Mouse (Mus musculus) midbrain, embryonic 16.5 days (tissue): ENCODE data around the gene Tcn2. TPM values are rescaled to one million over a fixed set of nuclear protein-coding genes. Genes with fewer than 3 reads are reported as not detected.

ENCODE experiments used
- ATAC-seq: fragments of 200-750 bp; cut with Nextera tagmentation; 2 replicates; pipeline ENCODE4 v1.8.0; 2017; ENCODE audit warnings: moderate TSS enrichment
- H3K27ac ChIP-seq: fragments of 300-500 bp; sonication (generic); 2 replicates; pipeline ENCODE4 v1.5.1; 2014; ENCODE audit warnings: mild to moderate bottlenecking, low read length, mixed read lengths
- H3K27me3 ChIP-seq: fragments of 300-500 bp; sonication (generic); 2 replicates; pipeline ENCODE4 v1.6.1; 2014; ENCODE audit warnings: low read depth, low read length, mixed read lengths; ENCODE audit not compliant: control insufficient read depth, insufficient read depth
- H3K36me3 ChIP-seq: fragments of 300-500 bp; sonication (generic); 2 replicates; pipeline ENCODE4 v1.6.1; 2014; ENCODE audit warnings: mild to moderate bottlenecking, low read length, moderate library complexity, mixed read lengths; ENCODE audit not compliant: control insufficient read depth, insufficient read depth
- H3K4me1 ChIP-seq: fragments of 300-500 bp; sonication (generic); 2 replicates; pipeline ENCODE4 v1.6.1; 2014; ENCODE audit warnings: mild to moderate bottlenecking, low read length, mixed read lengths; ENCODE audit not compliant: control insufficient read depth, insufficient read depth
- H3K4me2 ChIP-seq: fragments of 300-500 bp; sonication (generic); 2 replicates; pipeline ENCODE4 v1.6.1; 2014; ENCODE audit warnings: mild to moderate bottlenecking, low read length, mixed read lengths
- H3K4me3 ChIP-seq: fragments of 300-500 bp; sonication (generic); 2 replicates; pipeline ENCODE4 v1.5.1; 2014; ENCODE audit warnings: low read depth, mild to moderate bottlenecking, low read length, moderate library complexity, mixed read lengths
- H3K9ac ChIP-seq: fragments of 300-500 bp; sonication (generic); 2 replicates; pipeline ENCODE4 v1.6.1; 2014; ENCODE audit warnings: low read depth, low read length, mixed read lengths
- H3K9me3 ChIP-seq: fragments of 300-500 bp; sonication (generic); replicated peaks from 2 replicates; pipeline ENCODE4 v1.6.1; 2014; ENCODE audit warnings: mild to moderate bottlenecking, low read length, mixed read lengths; ENCODE audit not compliant: control insufficient read depth, poor library complexity, severe bottlenecking
- WGBS: fragments of 180-500 bp; shearing (Covaris S2); extraction: QIAGEN DNeasy Blood & Tissue Kit; methylation state at CpG from one replicate; pipeline ENCODE4 v1.1.7; 2014; 5-methylcytosine and 5-hydroxymethylcytosine counted together
- polyA plus RNA-seq: library from polyadenylated mRNA; unstranded; fragments of >200 nt; fragmentation: Nextera tagmentation; extraction: Ambion mirVana; gene quantifications from 2 replicates; pipeline ENCODE4 v1.2.1, GENCODE M21; 2015

Tcn2 gene
- polyA plus RNA-seq, 1 experiment from 2014 or later: 19.5 TPM

- H3K27me3 ChIP-seq: no peaks in the 10 kb centered on the region
- no peak for ATAC-seq
- no peaks in the 10 kb centered on the region for H3K9me3 ChIP-seq
- H3K27ac ChIP-seq: no peak overlapping the region
- no peak overlapping the region for H3K4me2 ChIP-seq
- peaks cover 45% of the 10 kb centered on the region for H3K4me1 ChIP-seq
- H3K9ac ChIP-seq: no peak overlapping the region
- H3K4me3 ChIP-seq: no peak overlapping the region
- 93% methylated on average over 4 of the region's 4 CpGs for WGBS
- peaks cover 8% of the 10 kb centered on the region for H3K36me3 ChIP-seq
These were observed 22.7 kb downstream of the Tcn2 start for GRCm38 (mm10) chr11:3909236-3909635.

GRCm38 (mm10) chr11:3905446-3905845 is 26.5 kb downstream of the Tcn2 start:
- Histone ChIP-seq H3K36me3 (peaks cover 10% of the 10 kb centered on the region), H3K4me3 (no peak overlapping the region), H3K4me2 (no peak overlapping the region), H3K9ac (no peak overlapping the region), H3K27ac (no peak overlapping the region), H3K27me3 (no peaks in the 10 kb centered on the region), H3K9me3 (no peaks in the 10 kb centered on the region), H3K4me1 (peaks cover 20% of the 10 kb centered on the region)
- ATAC-seq: no peak
- WGBS: 73% methylated on average over 1 of the region's 1 CpGs

GRCm38 (mm10) chr11:3904673-3905072 is 27.3 kb downstream of the Tcn2 start:
- Histone ChIP-seq H3K27me3 (no peaks in the 10 kb centered on the region), H3K9ac (no peak overlapping the region), H3K9me3 (no peaks in the 10 kb centered on the region), H3K4me3 (no peak overlapping the region), H3K36me3 (peaks cover 10% of the 10 kb centered on the region), H3K4me1 (peaks cover 16% of the 10 kb centered on the region), H3K27ac (no peak overlapping the region), H3K4me2 (no peak overlapping the region)
- 82% methylated on average over 6 of the region's 6 CpGs for WGBS
- ATAC-seq: no peak

GRCm38 (mm10) chr11:3903046-3903445 is 28.9 kb downstream of the Tcn2 start:
- Histone ChIP-seq H3K4me3 (no peak overlapping the region), H3K36me3 (peaks cover 18% of the 10 kb centered on the region), H3K27ac (no peak overlapping the region), H3K4me2 (no peak overlapping the region), H3K4me1 (peaks cover 5% of the 10 kb centered on the region), H3K9ac (no peak overlapping the region), H3K27me3 (no peaks in the 10 kb centered on the region), H3K9me3 (no peaks in the 10 kb centered on the region)
- no peak for ATAC-seq
- WGBS: 77% methylated on average over 5 of the region's 5 CpGs

GRCm38 (mm10) chr11:3902516-3902915 is 29.4 kb downstream of the Tcn2 start:
- Histone ChIP-seq H3K9ac (no peak overlapping the region), H3K4me2 (no peak overlapping the region), H3K9me3 (no peaks in the 10 kb centered on the region), H3K36me3 (peaks cover 23% of the 10 kb centered on the region), H3K4me1 (peaks cover 5% of the 10 kb centered on the region), H3K4me3 (no peak overlapping the region), H3K27ac (no peak overlapping the region), H3K27me3 (no peaks in the 10 kb centered on the region)
- no peak for ATAC-seq
- WGBS: 95% methylated on average over 3 of the region's 3 CpGs

GRCm38 (mm10) chr11:3900296-3900695 is 31.7 kb downstream of the Tcn2 start:
- no peak overlapping the region for H3K4me2 ChIP-seq
- H3K27me3 ChIP-seq: no peaks in the 10 kb centered on the region
- no peaks in the 10 kb centered on the region for H3K9me3 ChIP-seq
- no peak overlapping the region for H3K9ac ChIP-seq
- no peak overlapping the region for H3K27ac ChIP-seq
- no peak overlapping the region for H3K4me3 ChIP-seq
- peaks cover 27% of the 10 kb centered on the region for H3K36me3 ChIP-seq
- H3K4me1 ChIP-seq: peaks cover 12% of the 10 kb centered on the region
- no peak for ATAC-seq
- 86% methylated on average over 6 of the region's 6 CpGs for WGBS

- Histone ChIP-seq H3K9ac (no peak overlapping the region), H3K36me3 (peaks cover 22% of the 10 kb centered on the region), H3K27ac (no peak overlapping the region), H3K4me3 (no peak overlapping the region; the same call in 1 of the 2 replicates), H3K9me3 (no peaks in the 10 kb centered on the region), H3K4me1 (peaks cover 14% of the 10 kb centered on the region), H3K4me2 (peak overlapping the region; percentile 57; the same call in 1 of the 2 replicates), H3K27me3 (no peaks in the 10 kb centered on the region)
- WGBS: 96% methylated on average over 1 of the region's 1 CpGs
- ATAC-seq: no peak
These were observed 36.0 kb downstream of the Tcn2 start for GRCm38 (mm10) chr11:3895933-3896332.

- Histone ChIP-seq H3K4me2 (peak overlapping the region; percentile 57), H3K36me3 (peaks cover 22% of the 10 kb centered on the region), H3K27me3 (no peaks in the 10 kb centered on the region), H3K27ac (peak overlapping the region; percentile 54), H3K9ac (peak overlapping the region; percentile 63), H3K9me3 (no peaks in the 10 kb centered on the region), H3K4me1 (peaks cover 14% of the 10 kb centered on the region), H3K4me3 (peak overlapping the region; percentile 45)
- 4% methylated on average over 10 of the region's 10 CpGs for WGBS
- no peak for ATAC-seq
These were observed 36.5 kb downstream of the Tcn2 start for GRCm38 (mm10) chr11:3895458-3895857.

- Histone ChIP-seq H3K9me3 (no peaks in the 10 kb centered on the region), H3K36me3 (peaks cover 22% of the 10 kb centered on the region), H3K27ac (peak within 1 kb of the TSS; percentile 54), H3K4me3 (peak within 1 kb of the TSS; percentile 45), H3K4me1 (peaks cover 11% of the 10 kb centered on the region), H3K9ac (peak within 1 kb of the TSS; percentile 63), H3K27me3 (no peaks in the 10 kb centered on the region), H3K4me2 (peak within 1 kb of the TSS; percentile 57)
- 2% methylated on average over 46 of the region's 46 CpGs for WGBS
- ATAC-seq: peak; percentile 97
These were observed 37.3 kb downstream of the Tcn2 start, which contains the start of the genes 4921536K21Rik and Dusp18 for GRCm38 (mm10) chr11:3894406-3895281. Gene 4921536K21Rik, minus strand, starts transcription at chr11:3895098. Gene Dusp18, plus strand, starts transcription at chr11:3895240.
